Mouse (Mus musculus): ENCODE data around the gene Gm7029.
"Not testable (repeated sequence)": the region's sequence is repeated elsewhere in the genome, so short reads cannot be mapped to it uniquely, and the experiment has no call there.

Gene Gm7029

DNA sequence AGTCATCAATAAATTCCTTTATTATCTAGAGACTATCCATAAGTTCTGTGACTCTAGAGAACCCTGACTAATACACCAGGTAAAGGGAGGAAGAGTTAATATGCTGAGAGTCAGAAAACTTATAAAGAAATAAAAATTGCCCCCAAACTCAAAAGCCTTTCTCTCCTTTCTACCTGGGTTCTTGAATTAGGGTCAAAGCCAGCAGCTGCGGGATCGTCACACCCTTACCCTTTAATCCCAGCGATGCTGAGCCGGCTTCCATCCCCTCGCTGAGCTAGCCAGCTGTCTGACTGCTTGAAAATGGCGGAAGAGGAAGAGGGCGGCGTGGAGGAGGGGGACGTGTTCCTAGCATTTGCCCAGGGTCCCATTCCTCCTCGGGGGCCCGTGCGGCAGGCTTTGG, at the start of gene Gm7029:
Gene Gm7029, plus strand, starts transcription at position 301 of the 400 bp plus-strand sequence.
- not testable (repeated sequence) for DNase-seq (ENCODE audit: low spot score in 2 of 2)

DNA sequence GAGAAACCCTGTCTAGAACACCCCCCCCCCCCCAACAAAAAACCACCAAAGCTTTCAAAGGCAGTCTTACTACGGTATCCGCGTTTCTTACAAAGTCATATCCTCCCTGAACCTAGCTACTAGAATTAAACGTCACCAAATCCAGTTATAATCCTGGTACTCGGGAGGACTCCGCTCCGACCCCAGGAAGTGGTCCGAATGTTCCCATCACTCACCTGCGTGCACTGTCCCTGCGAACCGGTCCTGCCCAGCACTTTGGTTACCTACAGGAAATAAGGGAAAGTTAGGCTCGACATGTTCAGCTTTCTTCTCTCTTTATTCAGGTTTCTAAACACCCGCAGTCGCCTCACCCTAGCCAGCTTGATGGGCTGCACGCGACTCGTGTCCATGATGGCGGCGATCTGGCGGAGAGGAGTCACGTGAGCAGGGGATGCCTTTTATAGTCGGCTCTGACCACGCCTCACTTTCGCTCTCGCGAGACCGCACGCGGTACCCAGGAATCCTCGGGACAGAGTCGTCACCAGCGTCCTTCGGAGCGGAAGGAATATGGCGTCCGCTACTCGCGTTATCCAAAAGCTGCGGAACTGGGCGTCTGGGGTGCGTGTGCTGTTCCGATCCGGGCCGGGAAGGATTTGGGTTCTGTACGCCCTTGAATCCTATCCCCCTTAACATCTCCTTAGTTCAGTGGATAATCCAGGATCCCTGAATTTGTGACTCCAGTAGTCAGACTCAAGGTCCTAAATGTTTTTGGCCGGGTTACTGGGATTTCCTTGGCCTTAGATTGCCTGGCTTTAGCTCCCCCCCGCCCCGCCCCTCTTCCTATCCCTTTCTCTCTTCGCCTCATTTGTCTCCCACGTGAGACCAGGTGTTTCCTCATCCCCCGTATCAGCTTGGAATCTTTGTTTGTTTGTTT, 49.3 kb upstream of the Gm7029 start, which contains the start of the genes Rps28 and Ndufa7:
Gene Rps28, minus strand, starts transcription at position 479 of the 913 bp plus-strand sequence.
Gene Ndufa7, plus strand, starts transcription at position 489 of the 913 bp plus-strand sequence.
- peak; percentile 96 for DNase-seq (ENCODE audit: low spot score in 2 of 2)

DNA sequence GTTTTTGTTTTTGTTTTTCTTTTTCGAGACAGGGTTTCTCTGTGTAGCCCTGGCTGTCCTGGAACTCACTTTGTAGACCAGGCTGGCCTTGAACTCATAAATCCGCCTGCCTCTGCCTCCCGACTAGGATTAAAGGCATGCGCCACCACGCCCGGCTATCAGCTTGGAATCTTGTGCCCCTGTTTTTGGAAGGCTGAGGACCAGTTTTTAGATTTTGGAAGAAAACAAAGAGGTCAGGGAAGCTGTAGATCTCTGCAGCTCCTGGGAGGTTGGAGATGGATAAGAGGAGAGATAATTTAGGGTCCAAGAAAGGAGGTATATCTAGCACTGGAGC, 48.7 kb upstream of the Gm7029 start:
- DNase-seq (ENCODE audit: low spot score in 2 of 2), result not testable (repeated sequence)

DNA sequence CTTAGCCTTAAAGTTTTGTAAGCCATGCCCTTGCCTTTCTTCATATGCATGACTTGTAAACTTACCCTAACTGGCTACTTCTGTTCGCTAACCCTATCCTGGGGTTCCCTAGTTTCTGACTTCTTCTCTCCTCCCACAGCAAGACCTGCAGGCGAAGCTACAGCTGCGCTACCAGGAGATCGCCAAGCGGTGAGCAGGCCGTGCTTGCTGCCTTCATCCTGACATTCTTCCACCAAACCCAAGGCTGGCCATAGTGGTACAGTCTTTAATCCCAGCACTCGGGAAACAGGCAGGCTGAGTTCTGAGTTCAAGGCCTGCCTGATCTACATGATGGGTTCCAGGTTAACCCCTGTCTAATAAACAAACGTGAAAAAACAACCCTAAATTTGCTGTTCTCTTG, 48.2 kb upstream of the Gm7029 start:
- no peak for DNase-seq (ENCODE audit: low spot score in 2 of 2)

DNA sequence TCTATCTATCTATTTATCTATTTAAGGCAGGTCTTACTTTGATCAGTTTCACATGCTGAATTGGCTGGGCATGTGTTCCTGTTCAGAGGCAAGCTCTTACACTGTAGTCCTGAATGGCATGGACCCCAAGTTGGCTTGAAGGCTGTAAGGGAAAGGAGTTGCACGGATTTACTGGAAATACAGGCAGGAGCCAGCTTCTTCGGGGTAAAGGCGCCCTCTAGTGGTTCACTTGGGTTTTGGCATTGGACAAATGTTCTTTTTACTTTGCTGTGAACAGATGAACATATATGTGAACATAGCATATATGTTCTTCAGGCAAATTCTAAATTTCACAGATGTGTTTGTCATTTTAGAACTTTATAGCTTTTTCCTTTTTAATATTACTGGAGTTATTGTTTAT, 46.8 kb upstream of the Gm7029 start:
- peak in 1 of 2 experiments; percentile 54 for DNase-seq (ENCODE audit: low spot score in 2 of 2)

DNA sequence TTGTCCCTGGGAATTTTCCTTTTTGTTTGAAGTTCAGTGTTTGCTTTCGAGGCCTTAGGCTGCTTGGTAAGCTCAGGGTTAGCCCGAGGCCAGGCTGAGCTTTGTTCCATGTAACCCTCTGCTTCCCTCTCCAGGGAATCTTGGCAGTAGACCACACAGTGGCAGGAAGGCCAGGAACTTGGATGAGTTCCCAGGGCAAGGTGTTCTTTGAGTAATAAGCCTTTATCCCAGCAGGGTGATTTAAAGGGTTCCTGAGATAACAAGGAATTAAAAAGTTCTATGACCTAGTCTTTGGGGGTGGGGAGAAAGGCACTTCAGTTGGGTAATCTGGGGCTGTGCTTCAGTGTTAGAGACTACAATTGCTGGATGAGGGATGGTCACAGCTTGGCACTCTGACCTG, 44.7 kb upstream of the Gm7029 start:
- DNase-seq (ENCODE audit: low spot score in 2 of 2), result no peak

DNA sequence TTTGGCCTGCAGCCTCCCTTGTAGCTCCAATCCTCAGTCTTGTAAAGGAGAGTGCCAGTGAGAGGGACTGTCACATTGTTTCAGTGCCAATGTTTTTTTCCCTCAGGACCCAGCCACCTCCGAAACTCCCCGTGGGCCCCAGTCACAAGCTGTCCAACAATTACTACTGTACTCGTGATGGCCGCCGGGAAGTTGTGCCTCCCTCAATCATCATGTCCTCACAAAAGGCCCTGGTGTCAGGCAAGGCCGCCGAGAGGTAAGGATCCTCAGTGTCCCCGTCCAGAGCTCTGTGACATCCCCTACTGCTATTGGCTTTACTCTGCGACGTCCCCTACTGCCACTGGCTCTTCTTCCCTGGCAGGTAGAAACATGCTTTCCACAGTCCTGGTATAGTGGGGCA, 44.1 kb upstream of the Gm7029 start:
- no peak for DNase-seq (ENCODE audit: low spot score in 2 of 2)

DNA sequence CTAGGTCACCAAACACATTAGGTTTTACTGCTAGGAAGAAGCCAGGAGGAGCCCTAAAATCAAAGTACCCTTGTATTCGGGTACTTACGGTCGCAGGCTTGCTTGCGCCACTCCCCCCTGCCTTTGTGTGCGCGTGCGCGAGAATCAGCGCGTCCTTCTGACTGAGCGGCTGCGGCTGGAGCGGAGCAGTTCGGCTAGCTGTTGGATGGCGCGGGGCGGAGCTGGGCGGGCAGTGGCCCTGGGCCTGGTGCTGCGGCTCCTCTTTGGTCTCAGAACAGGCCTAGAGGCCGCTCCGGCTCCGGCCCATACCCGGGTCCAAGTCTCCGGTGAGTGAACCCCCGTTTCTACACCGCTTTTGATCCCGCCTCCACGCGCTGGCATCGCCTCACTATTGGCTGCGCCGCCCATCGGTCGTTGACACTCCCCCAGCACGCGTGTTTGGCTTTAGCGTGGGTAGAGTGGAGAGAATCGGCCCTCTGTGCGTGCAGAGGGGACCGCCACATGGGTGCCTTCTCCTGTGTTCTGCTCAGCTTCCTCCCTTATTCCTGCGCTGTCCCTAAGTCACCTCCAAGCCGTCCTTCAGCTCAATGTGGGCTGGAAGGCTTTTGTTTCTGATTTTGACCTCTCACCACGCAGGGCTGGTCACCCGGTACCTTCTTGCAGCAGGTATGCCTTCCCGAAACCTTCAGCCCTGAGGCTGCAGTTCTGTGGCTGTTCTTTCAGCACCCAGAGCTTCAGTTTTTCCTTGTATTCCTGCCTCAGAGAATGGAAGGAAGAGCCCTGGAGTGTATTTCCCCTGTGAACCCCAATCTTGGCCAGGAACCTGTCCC, 30.5 kb upstream of the Gm7029 start, which contains the start of gene Cd320:
Gene Cd320, plus strand, starts transcription at position 126 of the 830 bp plus-strand sequence.
- peak; percentile 89 for DNase-seq (ENCODE audit: low spot score in 2 of 2)

DNA sequence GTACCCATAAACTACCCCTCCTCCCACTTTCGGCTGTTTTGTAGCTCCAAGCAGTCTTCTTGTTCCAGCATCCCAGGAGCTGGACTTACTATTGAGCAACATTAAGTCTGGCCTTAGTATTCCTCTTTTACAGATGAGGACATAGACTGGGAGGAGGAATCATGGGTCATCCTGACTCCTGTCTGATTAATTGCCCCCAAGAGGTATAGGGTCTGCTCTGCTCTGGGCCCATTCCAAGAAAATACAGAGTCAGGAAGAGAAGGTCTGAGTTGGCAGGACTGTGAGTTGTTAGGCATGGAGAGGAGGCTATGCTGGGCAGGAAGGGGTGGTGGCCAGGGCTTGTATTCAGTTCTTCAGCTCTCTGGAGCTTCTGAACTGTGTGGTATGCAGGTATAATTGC, 29.4 kb upstream of the Gm7029 start:
- DNase-seq (ENCODE audit: low spot score in 2 of 2), result no peak

DNA sequence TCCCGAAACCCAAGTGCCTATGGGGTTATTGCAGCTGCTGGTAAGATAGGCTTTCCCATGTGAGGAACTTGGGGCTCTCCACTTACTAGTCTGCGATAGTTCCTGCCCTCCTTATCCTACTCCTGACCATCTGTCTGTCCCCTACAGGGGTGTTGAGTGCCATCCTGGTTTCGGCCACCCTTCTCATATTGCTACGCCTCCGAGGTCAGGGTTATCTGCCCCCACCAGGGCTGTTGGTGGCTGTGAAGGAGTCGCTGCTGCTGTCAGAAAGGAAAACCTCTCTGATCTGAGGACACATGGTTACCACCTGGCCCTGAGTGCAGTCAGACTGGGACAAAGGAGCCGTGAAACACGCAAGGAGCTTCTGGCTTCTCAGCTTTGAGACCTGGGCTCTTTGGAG, 25.5 kb upstream of the Gm7029 start:
- no peak for DNase-seq (ENCODE audit: low spot score in 2 of 2)

DNA sequence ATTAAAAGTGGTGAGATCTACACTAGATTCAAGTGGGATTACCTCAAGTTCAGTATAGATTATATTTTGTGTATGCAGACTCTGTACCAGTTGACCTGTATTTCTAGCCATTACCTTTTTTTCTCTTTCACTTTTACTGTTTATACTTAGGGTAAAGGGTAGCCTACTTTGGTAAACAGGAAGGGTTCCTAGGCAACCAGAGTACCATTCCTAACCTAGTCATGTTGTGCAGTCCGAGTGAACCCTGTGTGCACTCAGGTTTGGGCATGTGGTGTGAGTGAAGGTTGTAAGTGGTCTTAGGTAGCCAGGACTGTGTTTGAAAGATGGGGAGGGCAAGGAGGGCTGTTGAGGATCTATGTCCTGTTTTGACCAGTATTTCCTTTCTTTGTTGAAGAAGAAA, 22.3 kb upstream of the Gm7029 start:
- DNase-seq (ENCODE audit: low spot score in 2 of 2), result no peak

DNA sequence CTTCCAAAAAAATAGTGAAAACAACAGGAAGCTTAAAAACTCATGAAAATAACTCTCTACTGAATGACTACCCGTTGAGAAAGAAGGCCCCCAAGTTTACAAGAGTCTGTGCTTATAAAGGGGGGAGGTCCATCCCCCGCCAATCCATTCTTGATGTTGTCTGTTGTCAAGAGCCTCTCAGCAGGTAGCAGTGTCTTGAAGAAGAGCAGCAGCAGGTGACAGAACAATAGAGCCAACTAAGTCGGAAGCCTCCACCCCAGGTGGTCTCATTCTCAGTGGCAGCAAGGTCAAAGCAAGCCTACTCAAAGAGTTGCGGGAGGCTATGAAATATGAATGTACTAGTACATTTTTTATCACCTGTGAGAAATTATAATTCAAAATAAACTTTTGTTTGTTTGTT, 15.8 kb upstream of the Gm7029 start:
- DNase-seq (ENCODE audit: low spot score in 2 of 2), result no peak

DNA sequence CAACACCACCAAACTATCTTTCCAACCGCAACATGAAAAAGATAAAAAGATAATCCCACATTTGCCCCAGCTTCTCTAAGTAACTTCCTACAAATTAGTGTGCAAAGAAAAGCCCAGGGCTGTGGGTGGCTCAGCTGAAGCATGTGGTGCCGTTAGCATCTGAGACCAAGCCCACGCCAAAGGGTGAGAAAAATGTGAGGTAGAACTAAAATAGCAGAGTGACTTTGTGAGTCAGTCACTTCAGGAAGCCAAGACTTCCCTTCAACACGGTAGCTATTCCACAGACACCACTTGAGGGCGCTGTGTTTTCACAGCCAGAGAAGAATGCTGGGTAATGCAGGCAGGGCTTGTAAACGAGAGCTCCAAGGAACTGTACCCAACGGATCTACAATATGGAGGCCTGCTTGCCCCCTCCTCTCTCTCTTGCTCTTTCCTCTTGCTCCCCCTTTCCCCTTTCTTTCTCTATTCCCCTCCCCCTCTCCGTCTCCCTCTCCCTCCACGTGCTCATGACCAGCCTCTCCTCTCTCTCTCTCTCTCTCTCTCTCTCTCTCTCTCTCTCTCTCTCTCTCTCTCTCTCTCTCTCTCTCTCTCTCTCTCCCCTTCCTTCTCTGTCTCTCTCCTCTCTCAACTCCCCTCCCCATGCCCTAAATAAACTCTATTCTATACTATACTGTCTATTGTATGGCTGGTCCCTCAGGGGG, 8.2 kb upstream of the Gm7029 start:
- DNase-seq (ENCODE audit: low spot score in 2 of 2), result peak; percentile 80 to 93

DNA sequence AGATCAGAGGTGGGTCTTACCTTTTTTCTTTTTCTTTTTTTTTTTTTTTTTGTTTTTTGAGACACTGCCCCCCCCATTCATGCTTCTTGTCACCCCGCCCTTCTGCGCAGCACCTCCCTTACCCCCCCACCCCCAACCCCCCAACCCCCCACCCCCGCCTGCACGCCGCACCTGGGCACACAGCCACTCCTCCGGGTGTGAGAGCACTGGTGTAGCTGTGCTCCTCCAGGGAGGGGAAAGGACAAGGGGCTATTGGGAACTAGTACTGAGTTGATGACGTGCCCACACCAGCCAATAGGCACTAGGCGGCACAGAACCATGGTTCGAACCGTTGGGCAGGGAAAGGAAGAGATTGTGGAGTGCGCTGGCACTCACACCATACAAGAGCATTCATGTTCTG, 774 bp downstream of the Gm7029 start:
- no peak for DNase-seq (ENCODE audit: low spot score in 2 of 2)

DNA sequence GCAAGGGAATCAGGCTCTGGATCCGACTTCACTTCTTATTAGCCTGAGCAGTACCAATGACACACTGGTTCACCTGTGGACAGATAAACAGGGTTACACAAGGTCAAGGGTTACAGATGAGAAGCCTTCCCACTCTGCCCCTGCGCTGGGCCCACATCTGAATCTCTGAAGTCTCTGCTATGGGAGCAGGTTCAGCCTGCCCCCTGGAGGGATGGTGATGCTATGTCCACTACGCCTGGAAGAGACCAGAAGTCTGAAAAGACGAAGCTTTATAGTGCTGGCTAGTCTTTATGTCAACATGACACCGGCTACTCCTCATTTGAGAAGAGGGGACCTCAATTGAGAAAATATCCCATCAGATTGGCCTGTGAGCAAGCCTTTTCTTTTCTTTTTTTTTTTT, 2.2 kb downstream of the Gm7029 start:
- not testable (repeated sequence) for DNase-seq (ENCODE audit: low spot score in 2 of 2)

DNA sequence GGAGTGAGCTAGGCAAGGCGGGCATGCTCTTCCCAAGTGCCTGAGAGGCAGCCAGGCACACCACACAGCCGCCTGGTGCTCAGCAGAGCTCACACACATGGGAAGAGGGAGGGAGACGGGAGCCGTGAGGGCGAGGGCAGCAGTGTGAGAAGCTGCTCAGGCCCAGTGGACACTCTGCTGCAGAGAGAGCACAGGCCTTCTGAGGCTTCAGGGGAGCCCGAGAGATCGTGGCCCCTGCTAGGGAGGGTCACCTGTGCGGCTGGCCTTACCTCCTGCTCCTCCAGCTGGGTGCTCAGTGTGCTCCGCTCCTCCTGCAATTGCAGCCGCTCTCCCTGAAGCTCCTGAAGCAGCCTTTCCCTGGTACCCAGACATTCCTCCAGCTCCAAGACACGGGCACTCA, 10.7 kb downstream of the Gm7029 start:
- not testable (repeated sequence) for DNase-seq (ENCODE audit: low spot score in 2 of 2)

DNA sequence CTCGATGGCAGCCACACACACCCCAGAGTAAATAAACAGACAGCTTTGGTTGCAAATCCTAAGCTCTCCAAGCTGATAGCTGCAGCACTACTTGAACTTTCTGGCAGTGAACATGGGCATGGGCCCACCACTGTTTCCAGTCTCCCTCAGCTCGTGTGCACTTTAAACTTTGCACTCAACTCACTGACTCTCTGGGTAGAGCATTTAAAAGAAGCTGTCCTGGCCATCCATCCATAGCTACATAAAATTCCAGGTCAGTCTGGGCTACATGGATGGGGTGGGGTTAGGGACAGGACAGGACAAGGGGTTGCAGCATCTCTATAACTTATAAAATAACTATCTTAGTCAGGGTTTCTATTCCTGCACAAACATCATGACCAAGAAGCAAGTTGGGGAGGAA, 14.2 kb downstream of the Gm7029 start:
- not testable (repeated sequence) for DNase-seq (ENCODE audit: low spot score in 2 of 2)

DNA sequence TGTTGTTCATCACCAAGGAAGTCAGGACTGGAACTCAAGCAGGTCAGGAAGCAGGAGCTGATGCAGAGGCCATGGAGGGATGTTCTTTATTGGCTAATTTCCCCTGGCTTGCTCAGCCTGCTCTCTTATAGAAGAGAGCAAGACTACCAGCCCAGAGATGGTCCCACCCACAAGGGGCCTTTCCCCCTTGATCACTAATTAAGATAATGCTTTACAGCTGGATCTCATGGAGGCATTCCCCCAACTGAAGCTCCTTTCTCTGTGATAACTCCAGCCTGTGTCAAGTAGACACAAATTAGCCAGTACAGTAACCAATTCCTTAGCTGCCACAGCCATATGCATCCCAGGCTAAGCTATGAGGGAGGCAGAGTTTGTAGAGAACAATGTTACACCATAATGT, 14.6 kb downstream of the Gm7029 start:
- not testable (repeated sequence) for DNase-seq (ENCODE audit: low spot score in 2 of 2)

DNA sequence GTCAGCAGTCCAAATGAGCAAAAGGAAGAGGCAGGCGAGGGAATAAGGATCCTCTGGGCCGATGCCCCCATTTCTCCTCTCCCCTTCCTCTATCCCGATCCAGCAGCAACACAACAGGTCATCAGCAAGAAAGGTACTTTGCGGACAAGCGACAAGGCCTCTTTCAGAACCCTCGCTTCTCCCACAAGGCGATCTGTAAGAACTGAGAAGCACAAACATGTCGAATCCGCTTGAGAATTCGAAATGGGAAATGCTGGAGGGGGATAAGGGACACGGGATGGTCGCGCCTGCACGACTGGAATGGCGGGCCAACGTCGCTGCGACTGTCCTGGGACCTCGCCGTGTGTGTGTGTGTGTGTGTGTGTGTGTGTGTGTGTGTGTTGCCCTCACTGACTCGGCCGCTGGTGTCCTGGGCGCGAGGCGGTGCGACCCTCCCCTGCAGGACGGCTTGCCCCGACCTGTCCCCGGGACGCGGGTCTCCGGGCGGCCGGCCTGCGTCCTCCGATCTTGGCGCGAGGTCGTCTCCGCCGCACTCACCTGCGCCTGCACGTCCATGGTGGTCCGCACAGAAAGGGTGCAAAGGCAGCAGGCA, 16.4 kb downstream of the Gm7029 start:
- DNase-seq (ENCODE audit: low spot score in 2 of 2), result not testable (repeated sequence)

DNA sequence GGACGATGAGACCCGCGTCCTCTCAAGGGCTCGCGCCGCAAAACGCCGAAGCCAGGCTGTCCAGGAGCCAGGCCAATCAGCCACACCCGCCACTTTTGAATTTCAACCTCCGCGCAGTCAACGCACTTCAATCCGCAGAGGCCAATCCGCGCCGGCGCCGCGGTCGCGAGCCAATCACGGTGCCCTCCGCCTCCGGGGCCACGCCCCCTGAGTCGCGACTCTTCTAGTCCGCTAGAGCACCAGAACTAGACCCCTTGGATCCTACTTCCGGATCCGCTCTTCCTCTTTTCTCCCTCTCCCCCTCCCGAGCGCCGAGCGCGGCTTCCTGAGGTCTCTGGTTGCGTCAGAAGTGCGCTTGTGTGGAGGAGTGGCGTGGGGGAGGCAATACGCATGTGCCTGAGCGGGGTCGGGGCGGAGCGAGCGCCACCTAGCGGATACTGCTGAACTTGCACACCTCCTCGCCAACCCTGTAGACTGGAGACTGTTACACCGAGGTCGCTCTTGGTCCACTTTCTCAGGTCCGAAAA, 17.0 kb downstream of the Gm7029 start, which contains the start of gene Kifc1:
Gene Kifc1, minus strand, starts transcription at position 129 of the 527 bp plus-strand sequence.
- peak; percentile 99 to 100 for DNase-seq (ENCODE audit: low spot score in 2 of 2)

DNA sequence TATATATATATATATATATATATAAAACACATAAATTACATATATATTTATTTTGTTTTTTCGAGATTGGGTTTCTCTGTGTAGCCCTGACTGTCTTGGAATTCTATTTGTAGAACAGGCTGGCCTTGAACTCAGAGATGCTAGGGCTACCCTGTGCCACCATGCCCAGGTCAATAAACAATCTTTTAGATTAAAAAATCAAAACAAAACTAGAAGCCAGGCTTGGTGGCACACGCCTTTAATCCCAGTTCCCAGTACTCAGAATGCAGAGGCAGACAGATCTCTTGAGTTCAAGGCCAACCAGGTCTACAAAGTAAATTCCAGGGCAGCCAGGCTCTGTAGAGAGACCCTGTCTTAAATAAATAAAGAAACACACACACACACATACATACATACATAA, 17.7 kb downstream of the Gm7029 start:
- DNase-seq (ENCODE audit: low spot score in 2 of 2), result no peak
